Mouse (Mus musculus): ENCODE data around the gene BB287469. TPM values are rescaled to one million over a fixed set of nuclear protein-coding genes. Genes with fewer than 3 reads are reported as not detected.
A peak's percentile ranks its signal among the peaks of the same experiment; 100 is the strongest.
"Not testable (repeated sequence)": the region's sequence is repeated elsewhere in the genome, so short reads cannot be mapped to it uniquely, and the experiment has no call there.

BB287469 gene
- not detected in 2 replicates for polyA plus RNA-seq (2014; fragmentation: Nextera tagmentation; extraction: Ambion mirVana)

DNA sequence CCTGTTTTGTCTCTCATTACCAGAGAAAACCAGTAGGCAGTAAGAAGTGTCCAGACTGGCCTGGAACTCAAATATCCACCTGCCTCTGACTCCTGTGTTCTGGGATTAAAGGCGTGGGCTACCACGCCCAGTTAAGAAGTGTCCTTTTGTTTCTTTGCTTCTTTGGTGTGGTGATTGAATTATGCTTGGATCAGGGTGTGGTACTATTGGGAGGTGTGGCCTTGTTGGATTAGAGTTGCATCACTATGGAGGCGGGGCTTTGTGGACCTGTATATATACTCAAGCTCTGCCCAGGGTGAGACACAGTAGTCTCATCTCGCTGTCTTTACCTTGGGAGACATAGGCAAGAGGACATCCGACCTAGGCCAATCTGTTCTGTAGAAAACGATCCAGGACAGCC lies at the start of gene BB287469:
TSS of gene BB287469 (plus strand) at position 301 of the 400 bp plus-strand sequence.
- 91% methylated on average over 6 of the region's 6 CpGs for WGBS
- not testable (repeated sequence) for DNase-seq (ENCODE audit: low spot score); ATAC-seq (ENCODE audit: insufficient number of reproducible peaks, low FRiP score, low TSS enrichment, low read depth); H3K4me1 ChIP-seq (ENCODE audit: control insufficient read depth, insufficient read depth, low read length); H3K27ac ChIP-seq (replicated peaks; ENCODE audit: low read depth, low read length); H3K9ac ChIP-seq (ENCODE audit: low read length); H3K4me3 ChIP-seq (ENCODE audit: low read depth, low read length); H3K4me2 ChIP-seq (ENCODE audit: low read depth, severe bottlenecking); H3K9me3 ChIP-seq (ENCODE audit: control insufficient read depth, low read length); H3K36me3 ChIP-seq (ENCODE audit: control insufficient read depth, insufficient read depth, low read length); H3K27me3 ChIP-seq (ENCODE audit: control insufficient read depth, insufficient read depth, low read length)

DNA sequence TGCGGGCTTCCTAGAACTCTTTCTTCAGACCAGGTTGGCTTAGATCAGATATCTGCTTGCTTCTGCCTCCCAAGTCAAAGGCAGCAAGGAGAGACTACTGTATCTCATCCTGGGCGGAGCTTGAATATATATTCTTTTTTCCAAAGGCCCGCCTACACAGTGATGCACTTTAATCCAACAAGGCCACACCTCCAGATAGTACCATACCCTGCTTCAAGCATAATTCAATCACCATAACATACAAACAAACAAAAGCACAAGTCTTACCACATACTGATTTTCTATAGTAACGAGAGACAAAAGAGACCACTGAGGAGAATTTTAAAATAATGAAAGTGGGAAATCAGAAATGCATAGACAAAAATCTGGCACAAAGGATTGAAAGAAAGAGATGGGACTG lies 40.7 kb upstream of the BB287469 start, which contains the start of gene Gm21319:
TSS of gene Gm21319 (minus strand) at position 101 of the 400 bp plus-strand sequence.
- DNase-seq (ENCODE audit: low spot score); H3K4me1 ChIP-seq (ENCODE audit: control insufficient read depth, insufficient read depth, low read length); H3K27me3 ChIP-seq (ENCODE audit: control insufficient read depth, insufficient read depth, low read length); H3K9ac ChIP-seq (ENCODE audit: low read length); H3K9me3 ChIP-seq (ENCODE audit: control insufficient read depth, low read length); ATAC-seq (ENCODE audit: insufficient number of reproducible peaks, low FRiP score, low TSS enrichment, low read depth); H3K4me3 ChIP-seq (ENCODE audit: low read depth, low read length); H3K36me3 ChIP-seq (ENCODE audit: control insufficient read depth, insufficient read depth, low read length); H3K27ac ChIP-seq (replicated peaks; ENCODE audit: low read depth, low read length); H3K4me2 ChIP-seq (ENCODE audit: low read depth, severe bottlenecking): not testable (repeated sequence)
- WGBS, result 93% methylated on average over 4 of the region's 4 CpGs

DNA sequence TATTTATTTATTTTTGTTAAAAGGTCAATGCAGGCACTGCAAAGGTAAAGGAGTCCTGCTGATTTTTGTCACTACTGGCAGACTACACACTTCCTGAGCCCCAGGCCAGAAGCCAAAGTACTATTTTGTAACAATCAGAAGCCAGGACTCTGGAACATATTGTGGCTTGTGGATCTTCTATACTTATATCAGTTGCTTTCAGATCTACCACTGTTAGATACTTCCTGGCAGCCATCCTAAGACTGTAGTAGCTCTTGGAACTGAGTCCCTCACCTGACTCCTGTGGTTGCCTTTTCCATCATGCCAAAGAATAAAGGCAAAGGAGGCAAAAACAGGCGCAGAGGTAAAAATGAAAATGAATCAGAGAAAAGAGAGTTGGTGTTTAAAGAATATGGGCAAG lies 21.2 kb upstream of the BB287469 start, which contains the start of gene Gm21936:
TSS of gene Gm21936 (plus strand) at position 301 of the 400 bp plus-strand sequence.
- not testable (repeated sequence) for H3K36me3 ChIP-seq (ENCODE audit: control insufficient read depth, insufficient read depth, low read length); H3K9ac ChIP-seq (ENCODE audit: low read length); H3K9me3 ChIP-seq (ENCODE audit: control insufficient read depth, low read length); H3K4me2 ChIP-seq (ENCODE audit: low read depth, severe bottlenecking); H3K4me1 ChIP-seq (ENCODE audit: control insufficient read depth, insufficient read depth, low read length); DNase-seq (ENCODE audit: low spot score); H3K4me3 ChIP-seq (ENCODE audit: low read depth, low read length); H3K27ac ChIP-seq (replicated peaks; ENCODE audit: low read depth, low read length); H3K27me3 ChIP-seq (ENCODE audit: control insufficient read depth, insufficient read depth, low read length); ATAC-seq (ENCODE audit: insufficient number of reproducible peaks, low FRiP score, low TSS enrichment, low read depth)
- WGBS, result no CpG with 5 or more reads among the region's 1 CpGs

DNA sequence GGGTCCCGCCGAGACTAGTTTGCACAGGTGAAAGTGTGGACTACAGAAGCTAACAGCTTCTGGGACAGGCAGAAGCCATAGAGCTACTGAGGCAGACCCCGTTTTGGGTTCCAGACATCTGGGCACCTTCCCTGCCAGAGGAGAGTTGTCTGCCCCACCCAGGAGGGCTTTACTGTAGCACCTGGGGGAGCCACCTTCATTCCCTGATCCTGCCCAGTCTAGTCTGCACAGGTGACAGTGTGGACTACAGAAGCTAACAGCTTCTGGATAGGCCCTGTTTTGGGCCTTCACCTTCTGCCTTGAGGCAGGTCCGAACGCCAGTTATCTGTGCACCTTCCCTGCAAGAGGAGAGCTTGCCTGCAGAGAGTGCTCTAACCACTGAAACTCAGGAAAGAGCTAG lies 18.4 kb upstream of the BB287469 start:
- not testable (repeated sequence) for ATAC-seq (ENCODE audit: insufficient number of reproducible peaks, low FRiP score, low TSS enrichment, low read depth)
- WGBS, result 90% methylated on average over 5 of the region's 5 CpGs

DNA sequence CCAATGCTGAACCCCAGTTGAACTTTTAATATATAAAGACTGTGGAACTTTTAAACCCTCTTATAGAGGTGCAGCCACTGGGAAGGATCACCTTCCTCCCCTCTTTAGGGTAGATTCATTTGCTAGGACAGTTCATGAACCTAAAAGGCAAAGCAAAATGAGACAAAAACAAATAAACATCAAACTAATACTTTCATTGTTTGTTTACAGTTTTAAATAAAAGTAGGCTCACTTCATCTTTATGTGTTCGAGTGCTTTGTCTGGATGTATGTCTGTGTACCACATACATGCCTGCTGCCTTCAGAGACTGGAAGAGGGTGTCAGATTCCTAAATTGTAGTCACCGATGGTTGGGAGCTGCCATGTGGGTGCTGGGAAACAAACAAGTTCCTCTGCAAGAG lies 25.9 kb downstream of the BB287469 start, which contains the start of gene Gm2001:
TSS of gene Gm2001 (minus strand) at position 101 of the 400 bp plus-strand sequence.
- not testable (repeated sequence) for H3K4me2 ChIP-seq (ENCODE audit: low read depth, severe bottlenecking); H3K9me3 ChIP-seq (ENCODE audit: control insufficient read depth, low read length); ATAC-seq (ENCODE audit: insufficient number of reproducible peaks, low FRiP score, low TSS enrichment, low read depth); H3K9ac ChIP-seq (ENCODE audit: low read length); H3K4me3 ChIP-seq (ENCODE audit: low read depth, low read length); DNase-seq (ENCODE audit: low spot score); H3K36me3 ChIP-seq (ENCODE audit: control insufficient read depth, insufficient read depth, low read length); H3K27ac ChIP-seq (replicated peaks; ENCODE audit: low read depth, low read length); H3K27me3 ChIP-seq (ENCODE audit: control insufficient read depth, insufficient read depth, low read length); H3K4me1 ChIP-seq (ENCODE audit: control insufficient read depth, insufficient read depth, low read length)
- 74% methylated on average over 1 of the region's 2 CpGs for WGBS

More for the DNA sequence above, 18.4 kb upstream of the BB287469 start:
- not testable (repeated sequence) for H3K27ac ChIP-seq (replicated peaks; ENCODE audit: low read depth, low read length); H3K4me3 ChIP-seq (ENCODE audit: low read depth, low read length); H3K27me3 ChIP-seq (ENCODE audit: control insufficient read depth, insufficient read depth, low read length); H3K4me1 ChIP-seq (ENCODE audit: control insufficient read depth, insufficient read depth, low read length); H3K36me3 ChIP-seq (ENCODE audit: control insufficient read depth, insufficient read depth, low read length); H3K9ac ChIP-seq (ENCODE audit: low read length); H3K4me2 ChIP-seq (ENCODE audit: low read depth, severe bottlenecking); DNase-seq (ENCODE audit: low spot score); H3K9me3 ChIP-seq (ENCODE audit: control insufficient read depth, low read length)

DNA sequence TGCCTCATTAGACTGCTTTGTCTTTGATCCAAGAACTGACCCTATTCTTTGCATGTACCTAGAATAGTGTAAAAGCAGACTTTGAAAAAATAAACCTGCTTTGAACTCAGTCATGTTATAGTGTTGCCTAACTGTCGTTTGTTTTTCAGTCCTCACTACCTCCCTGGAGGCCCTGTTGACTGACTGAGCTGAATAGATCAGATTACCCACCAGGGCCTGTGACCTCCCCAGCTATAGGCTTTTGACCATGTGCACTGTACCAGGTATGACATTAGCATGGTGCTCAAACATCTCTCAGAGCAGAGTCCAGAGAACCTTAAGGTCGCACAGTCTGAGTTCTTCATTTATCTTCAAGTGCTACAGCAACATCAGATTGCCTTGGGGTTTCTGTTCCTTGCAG lies 34.3 kb downstream of the BB287469 start:
- H3K36me3 ChIP-seq (ENCODE audit: control insufficient read depth, insufficient read depth, low read length); ATAC-seq (ENCODE audit: insufficient number of reproducible peaks, low FRiP score, low TSS enrichment, low read depth); H3K27me3 ChIP-seq (ENCODE audit: control insufficient read depth, insufficient read depth, low read length); DNase-seq (ENCODE audit: low spot score); H3K4me3 ChIP-seq (ENCODE audit: low read depth, low read length); H3K4me2 ChIP-seq (ENCODE audit: low read depth, severe bottlenecking); H3K27ac ChIP-seq (replicated peaks; ENCODE audit: low read depth, low read length); H3K9ac ChIP-seq (ENCODE audit: low read length); H3K4me1 ChIP-seq (ENCODE audit: control insufficient read depth, insufficient read depth, low read length); H3K9me3 ChIP-seq (ENCODE audit: control insufficient read depth, low read length): not testable (repeated sequence)
- no CpG with 5 or more reads among the region's 2 CpGs for WGBS

- H3K27me3 ChIP-seq (ENCODE audit: control insufficient read depth, insufficient read depth, low read length); DNase-seq (ENCODE audit: low spot score); H3K4me1 ChIP-seq (ENCODE audit: control insufficient read depth, insufficient read depth, low read length); H3K9ac ChIP-seq (ENCODE audit: low read length); H3K27ac ChIP-seq (replicated peaks; ENCODE audit: low read depth, low read length); H3K4me2 ChIP-seq (ENCODE audit: low read depth, severe bottlenecking); H3K9me3 ChIP-seq (ENCODE audit: control insufficient read depth, low read length); H3K36me3 ChIP-seq (ENCODE audit: control insufficient read depth, insufficient read depth, low read length); H3K4me3 ChIP-seq (ENCODE audit: low read depth, low read length); ATAC-seq (ENCODE audit: insufficient number of reproducible peaks, low FRiP score, low TSS enrichment, low read depth): not testable (repeated sequence)
- 72% methylated on average over 1 of the region's 1 CpGs for WGBS
Measured at GRCm38 (mm10) chr12:87856067-87856466, 39.7 kb downstream of the BB287469 start.

- not testable (repeated sequence) for H3K9ac ChIP-seq (ENCODE audit: low read length); DNase-seq (ENCODE audit: low spot score); H3K27ac ChIP-seq (replicated peaks; ENCODE audit: low read depth, low read length); H3K4me2 ChIP-seq (ENCODE audit: low read depth, severe bottlenecking); H3K27me3 ChIP-seq (ENCODE audit: control insufficient read depth, insufficient read depth, low read length); H3K9me3 ChIP-seq (ENCODE audit: control insufficient read depth, low read length); H3K36me3 ChIP-seq (ENCODE audit: control insufficient read depth, insufficient read depth, low read length); H3K4me3 ChIP-seq (ENCODE audit: low read depth, low read length); H3K4me1 ChIP-seq (ENCODE audit: control insufficient read depth, insufficient read depth, low read length)
- ATAC-seq (ENCODE audit: insufficient number of reproducible peaks, low FRiP score, low TSS enrichment, low read depth), result peak; percentile 10; the same call in 1 of the 2 replicates
- 86% methylated on average over 23 of the region's 23 CpGs for WGBS
Measured at GRCm38 (mm10) chr12:87861740-87862692, 45.6 kb downstream of the BB287469 start.

Measured in limb, embryonic 11.5 days (tissue).